Mouse (Mus musculus) liver, adult 2 months (tissue): ENCODE measurements around the gene Nfkbia.

Experiments
- CTCF ChIP-seq: fragments of 200-500 bp; IDR thresholded peaks from 2 replicates; pipeline ENCODE4 v1.5.1; 2011; ENCODE audit warnings: low read depth, low read length, control low read depth
- POLR2A ChIP-seq: fragments of 200-500 bp; IDR thresholded peaks from 2 replicates; pipeline ENCODE4 v1.6.1; 2011; ENCODE audit warnings: low read length, control low read depth; ENCODE audit not compliant: insufficient read depth; ENCODE audit errors: extremely low read depth

DNA sequence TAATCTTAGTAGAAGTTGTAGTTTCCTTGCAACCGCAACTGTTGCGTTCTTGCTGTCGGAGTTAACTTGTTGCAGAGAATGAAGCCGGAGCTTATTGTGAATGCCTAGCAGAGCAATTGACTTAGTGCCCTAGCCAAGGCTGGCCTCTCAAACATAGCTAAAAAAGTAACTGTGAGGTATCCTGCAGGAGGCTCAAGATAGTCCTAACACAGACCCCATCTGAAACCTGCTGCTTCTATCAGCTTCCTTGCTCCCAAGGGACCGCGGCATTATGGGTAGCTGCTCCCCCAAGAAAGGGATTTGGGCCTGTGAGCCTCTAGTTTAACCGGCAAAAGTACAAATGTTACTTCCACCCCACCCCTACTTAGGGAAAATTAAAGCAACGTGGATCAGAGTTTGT, 934 bp upstream of the Nfkbia start:
- TF ChIP-seq CTCF (no peak), POLR2A (no peak)
